Mouse (Mus musculus) lung, postnatal 10 days (tissue): ENCODE results near the gene Olfr1086.
"Not testable (repeated sequence)": the region's sequence is repeated elsewhere in the genome, so short reads cannot be mapped to it uniquely, and the experiment has no call there.

Experiments
- DNase-seq: peaks from one replicate; pipeline ENCODE4 v3.0.0; 2021

Olfr1086 gene

GRCm38 (mm10) chr2:86679992-86680391 is at the start of gene Olfr1086:
Gene Olfr1086 (minus strand): TSS chr2:86680092.
- no peak for DNase-seq

DNA sequence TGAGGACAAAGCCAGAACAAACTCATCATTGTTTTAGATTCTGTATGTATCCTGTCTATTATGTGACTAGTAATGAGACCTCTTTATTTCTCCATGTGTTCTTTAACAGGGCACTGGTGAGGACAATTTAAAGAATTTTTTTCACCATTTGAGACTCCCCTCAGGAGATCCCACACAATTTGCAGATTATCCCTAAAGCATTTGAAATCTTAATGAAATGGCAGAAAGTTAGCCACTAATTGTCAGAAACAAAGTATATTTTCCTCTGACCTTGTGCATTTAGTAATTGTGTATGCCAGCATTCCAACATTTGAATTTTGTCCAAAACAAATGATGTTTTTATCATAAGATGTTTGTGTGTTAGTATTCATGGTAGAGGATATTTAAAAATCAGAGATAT is 18.4 kb upstream of the Olfr1086 start, which contains the start of gene Olfr1087:
Gene Olfr1087, minus strand, starts transcription at position 101 of the 400 bp plus-strand sequence.
- DNase-seq, result no peak

- no peak for DNase-seq
Measured at GRCm38 (mm10) chr2:86661919-86662318, 18.0 kb downstream of the Olfr1086 start, which contains the start of gene Olfr1085. Gene Olfr1085 (minus strand): TSS chr2:86662019.

GRCm38 (mm10) chr2:86639625-86640024 is 40.3 kb downstream of the Olfr1086 start, which contains the start of gene Olfr1084:
Gene Olfr1084 (minus strand): TSS chr2:86639725.
- DNase-seq, result not testable (repeated sequence)
